Mouse (Mus musculus) large intestine, adult 2 months (tissue): Measurements from ENCODE around the gene Txnrd3. TPM values are rescaled to one million over a fixed set of nuclear protein-coding genes. Genes with fewer than 3 reads are reported as not detected.
A peak's percentile ranks its signal among the peaks of the same experiment; 100 is the strongest.

Experiments
- DNase-seq: peaks from one replicate; pipeline ENCODE4 v3.0.0-alpha.2; 2012; ENCODE audit warnings: low read depth, low spot score
- WGBS: fragments of 180-500 bp; shearing (Covaris S2); methylation state at CpG from one replicate; pipeline ENCODE4 v1.1.7; 2018; 5-methylcytosine and 5-hydroxymethylcytosine counted together
- polyA plus RNA-seq: library from polyadenylated mRNA; depleted of rRNA; stranded (reverse); fragments of >200 nt; gene quantifications from 2 replicates; pipeline ENCODE4 v1.2.3, GENCODE M21; 2012; rRNA removed

Gene Txnrd3
- polyA plus RNA-seq: 2.7 and 3.2 TPM in 2 replicates

DNA sequence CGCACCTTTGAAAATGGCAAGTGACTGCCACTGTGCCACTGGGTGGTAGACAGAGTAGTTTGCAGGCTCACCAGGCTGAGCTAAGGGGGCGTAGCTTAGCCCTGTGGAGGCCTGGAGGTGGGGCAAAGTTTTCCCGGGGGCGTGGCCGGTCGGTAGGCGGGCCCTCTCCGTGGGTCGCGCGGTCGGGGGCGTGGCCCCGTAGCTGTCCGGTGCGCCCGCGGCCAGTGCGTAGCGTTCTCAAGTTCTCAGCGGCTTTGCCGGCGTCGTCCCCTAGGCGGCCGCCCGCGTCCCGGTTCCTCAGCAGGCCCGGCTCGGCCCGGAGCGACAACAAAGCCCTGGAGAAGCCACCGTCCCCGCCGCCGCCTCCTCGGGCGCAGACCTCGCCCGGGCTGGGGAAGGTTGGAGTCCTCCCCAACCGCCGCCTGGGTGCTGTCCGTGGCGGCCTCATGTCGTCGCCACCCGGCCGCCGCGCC is at the start of gene Txnrd3:
Txnrd3 (plus strand) TSS at position 191 of the 473 bp plus-strand sequence.
- peak; percentile 53 for DNase-seq
- WGBS: under 1% methylated on average over 51 of the region's 51 CpGs

DNA sequence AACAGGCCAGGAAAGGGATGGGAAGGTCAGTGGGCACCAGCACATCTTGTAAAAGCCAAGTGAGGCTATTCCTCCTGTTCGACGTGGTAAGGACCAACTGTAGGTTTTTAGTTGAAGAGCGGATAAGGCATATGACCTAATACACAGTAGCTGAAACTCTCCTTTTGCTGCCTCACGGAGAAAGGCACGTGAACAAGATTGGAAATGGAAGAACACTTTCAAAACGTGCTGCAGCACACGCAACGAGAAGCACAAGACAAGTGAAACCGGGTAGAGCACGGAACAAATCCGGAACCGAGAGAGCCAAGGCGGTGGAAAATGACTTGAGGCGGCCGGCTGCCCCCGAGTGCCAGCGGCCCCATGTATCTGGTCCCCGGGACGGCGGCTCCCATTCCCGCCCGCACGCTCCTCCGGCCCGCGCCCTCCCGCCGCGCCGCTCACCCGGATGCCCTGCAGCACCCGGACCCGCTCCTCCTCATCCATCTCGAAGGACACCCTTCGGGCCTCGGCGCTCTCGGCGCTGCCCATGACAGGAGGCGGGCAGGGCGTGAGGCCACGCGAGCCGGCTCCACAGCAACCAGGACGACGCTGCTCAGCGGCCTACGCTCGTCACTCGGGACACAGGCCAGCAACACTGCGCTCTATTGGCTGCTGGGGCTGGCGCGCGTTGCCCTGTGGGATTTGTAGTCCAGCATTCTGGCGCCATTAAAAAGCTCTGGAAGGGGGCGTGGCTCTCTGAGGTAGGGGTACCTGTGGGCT is 48.6 kb upstream of the Txnrd3 start, which contains the start of gene Chchd6:
Chchd6 (minus strand) TSS at position 635 of the 759 bp plus-strand sequence.
- DNase-seq: peak; percentile 46
- WGBS: under 1% methylated on average over 56 of the region's 56 CpGs

DNA sequence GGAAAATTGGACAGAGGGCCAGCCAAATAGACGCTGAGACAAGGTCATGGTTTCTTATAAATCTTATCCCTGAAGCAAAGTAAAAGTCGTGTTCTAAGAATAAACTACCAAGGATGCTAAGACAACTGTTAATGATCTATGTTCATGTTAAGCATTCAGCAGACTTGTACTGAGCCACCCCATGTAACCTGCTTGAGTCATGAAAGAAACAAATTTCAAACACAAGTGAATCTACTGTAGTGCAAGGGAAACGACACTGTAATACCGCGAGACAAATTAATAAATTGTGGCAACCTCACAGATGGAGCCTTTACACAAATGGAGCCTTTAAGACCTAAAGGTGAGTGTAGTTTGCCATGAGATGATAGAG is 48.0 kb upstream of the Txnrd3 start:
- WGBS: 28% methylated on average over 5 of the region's 5 CpGs

DNA sequence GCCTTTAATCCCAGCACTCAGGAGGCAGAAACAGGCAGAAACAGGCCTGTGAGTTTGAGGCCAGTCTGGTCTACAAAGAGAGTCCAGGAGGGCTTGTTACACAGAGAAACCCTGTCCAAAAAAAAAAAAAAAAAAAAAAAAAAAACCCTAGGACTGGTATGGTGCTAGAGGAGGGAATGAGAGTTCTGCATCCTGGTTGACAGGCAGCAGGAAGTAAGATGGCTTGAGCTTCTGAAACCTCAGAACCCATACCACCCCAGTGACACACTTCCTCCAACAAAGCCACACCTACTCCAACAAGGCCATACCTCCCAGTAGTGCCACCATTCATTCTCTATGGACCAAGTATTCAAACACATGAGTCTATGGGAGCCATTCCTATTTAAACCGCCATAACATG is 47.3 kb upstream of the Txnrd3 start:
- no peak for DNase-seq
- WGBS: 95% methylated on average over 1 of the region's 1 CpGs

More for the DNA sequence above, 48.0 kb upstream of the Txnrd3 start:
- no peak for DNase-seq

DNA sequence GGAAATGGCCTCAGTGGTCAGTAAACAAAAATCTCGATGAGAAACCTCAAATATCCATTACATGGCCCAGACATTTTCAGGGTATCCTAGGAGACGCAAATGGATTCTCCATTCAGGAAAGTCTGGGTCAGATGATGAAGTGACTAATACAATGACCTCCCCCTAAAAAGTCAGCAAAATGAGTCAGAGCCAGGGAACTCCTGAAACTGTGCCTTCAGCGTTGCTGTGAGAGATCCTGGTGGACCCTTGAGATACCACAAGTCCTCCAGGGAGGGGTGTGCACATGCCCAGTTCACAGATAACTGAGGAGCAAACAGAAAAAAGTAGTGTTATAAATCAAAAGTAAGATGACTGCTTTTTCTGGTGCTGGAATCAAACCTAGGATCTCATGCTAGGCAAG is 37.7 kb upstream of the Txnrd3 start:
- DNase-seq: no peak
- WGBS: 57% methylated on average over 3 of the region's 3 CpGs

DNA sequence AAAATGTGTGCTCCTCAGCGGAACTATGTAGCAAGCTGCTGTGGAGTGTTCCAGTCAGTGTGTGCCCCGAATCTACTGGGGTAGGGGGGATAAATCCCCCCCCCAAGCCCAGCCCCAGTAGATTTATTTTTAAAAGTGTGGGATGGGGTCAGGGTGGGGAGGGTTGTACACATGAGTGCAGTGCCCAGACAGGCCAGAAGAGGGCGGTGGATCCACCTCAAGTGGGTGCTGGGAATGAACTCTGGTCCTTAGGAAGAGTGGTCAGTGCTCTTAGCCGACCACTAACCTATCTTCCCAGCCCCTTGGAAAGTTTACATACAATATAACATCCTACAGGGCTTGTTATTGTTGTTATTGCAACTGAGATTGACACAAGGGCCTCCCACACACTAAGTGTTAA is 35.8 kb upstream of the Txnrd3 start:
- DNase-seq: no peak
- 48% methylated on average over 4 of the region's 4 CpGs for WGBS

DNA sequence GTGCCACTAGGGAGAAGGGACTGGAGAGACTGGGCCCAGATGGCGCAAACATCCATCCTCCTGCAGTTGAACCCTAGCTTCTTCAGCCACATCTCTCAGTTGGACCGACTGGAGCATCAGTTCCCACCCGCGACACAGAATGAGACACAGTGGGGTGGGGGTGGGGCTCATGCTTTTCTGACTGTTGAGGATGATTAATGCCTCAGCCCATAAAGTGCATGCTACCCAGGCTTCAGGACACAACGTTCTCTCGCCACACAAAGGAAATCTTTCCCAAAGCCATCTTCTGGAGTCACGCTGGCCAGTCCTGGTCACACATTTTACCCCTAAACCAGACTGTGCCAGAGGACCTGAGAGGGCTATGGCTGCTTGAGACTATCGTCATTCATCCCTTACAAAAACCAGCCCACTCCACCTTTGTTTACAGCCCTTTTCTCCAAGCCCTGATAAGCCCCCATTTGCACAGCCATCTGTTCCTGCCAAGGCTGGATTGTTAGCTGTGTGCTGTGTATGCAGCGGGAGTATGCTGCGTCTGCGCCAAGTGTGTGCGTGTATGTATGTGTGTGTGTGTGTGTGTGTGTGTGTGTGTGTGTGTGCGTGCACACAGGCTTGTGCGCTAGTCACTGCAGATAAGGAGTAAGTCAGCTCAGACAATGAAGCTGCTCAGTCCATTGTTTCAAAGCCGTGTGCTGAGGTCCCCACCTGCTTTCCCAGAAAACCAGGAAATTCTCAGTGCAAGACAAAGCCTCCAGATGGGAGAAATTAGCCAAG is 30.3 kb upstream of the Txnrd3 start:
- WGBS: 33% methylated on average over 15 of the region's 15 CpGs
- no peak for DNase-seq

DNA sequence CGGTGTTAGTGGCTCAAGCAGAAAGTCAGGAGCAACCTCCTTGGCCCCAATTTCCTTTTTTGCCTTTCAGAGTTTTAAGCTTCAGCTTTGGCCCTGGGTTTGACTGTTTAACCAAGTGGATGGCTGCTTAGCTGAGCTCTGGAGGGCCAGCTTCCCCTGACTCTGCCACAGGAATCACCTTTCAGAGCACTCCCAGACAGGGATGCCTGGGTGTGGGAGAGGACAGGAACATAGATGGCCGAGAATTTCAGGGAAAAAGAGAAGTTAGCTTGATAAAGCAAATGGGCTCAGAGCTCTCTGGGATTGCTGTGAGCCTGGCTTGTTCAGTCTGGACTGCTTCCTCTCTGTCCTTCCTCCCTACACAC is 29.7 kb upstream of the Txnrd3 start:
- 14% methylated on average over 2 of the region's 2 CpGs for WGBS
- DNase-seq: no peak

DNA sequence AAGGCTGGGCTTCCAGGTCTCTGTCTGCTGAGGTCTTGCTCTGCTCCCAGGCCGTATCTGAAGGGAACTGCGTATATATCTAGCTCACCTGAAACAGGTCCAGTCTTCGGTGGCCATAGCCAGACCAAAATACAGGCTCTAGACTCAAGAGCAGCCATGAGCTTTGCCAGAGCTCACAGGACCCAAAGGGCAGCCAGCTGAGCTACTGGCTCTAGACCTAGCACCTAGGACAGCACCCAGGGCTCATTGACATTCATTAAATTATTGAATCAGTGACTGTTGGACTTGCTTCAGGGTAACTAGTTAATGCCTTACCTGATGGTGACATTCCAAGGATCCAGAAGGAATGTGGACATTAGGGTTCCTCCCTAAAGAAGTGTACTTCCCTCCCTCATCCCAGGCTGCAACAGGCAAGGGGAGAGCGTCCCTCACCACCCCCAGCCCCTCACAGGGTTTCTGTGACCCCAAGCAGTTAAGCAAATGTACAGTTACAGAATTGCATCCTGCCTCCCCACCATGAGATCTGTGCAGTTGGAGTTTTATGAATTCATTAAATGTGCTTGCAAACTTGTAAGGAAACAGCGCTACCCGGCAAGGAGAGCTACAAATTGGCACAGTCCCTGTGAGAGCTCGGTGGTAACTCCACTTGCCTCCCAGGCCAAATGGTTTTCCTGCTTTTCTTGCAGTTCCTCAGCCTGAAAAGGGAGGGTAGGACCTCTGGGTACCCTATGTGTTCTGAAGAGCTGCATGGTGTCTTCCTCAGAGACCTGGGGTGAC is 29.0 kb upstream of the Txnrd3 start:
- DNase-seq: no peak
- 75% methylated on average over 7 of the region's 7 CpGs for WGBS

DNA sequence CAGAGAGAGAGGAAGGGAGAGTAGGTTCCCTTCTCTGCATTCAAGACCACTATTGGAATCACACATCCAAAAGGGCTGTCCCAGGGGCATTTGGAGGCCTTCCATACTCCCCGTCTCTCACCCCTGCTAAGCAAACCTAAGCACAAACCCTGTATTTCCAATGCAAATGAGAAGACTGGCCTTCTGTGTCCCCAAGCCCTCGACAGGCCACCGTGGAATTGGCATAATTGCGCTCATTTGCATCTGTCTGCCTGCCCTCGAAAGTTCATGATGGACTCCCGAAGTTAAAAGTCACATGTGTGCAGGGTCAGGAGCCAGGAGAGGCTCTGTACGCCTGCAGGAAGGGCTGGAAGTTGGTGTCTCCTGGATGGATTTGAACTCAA is 28.4 kb upstream of the Txnrd3 start:
- no peak for DNase-seq
- 54% methylated on average over 7 of the region's 7 CpGs for WGBS

DNA sequence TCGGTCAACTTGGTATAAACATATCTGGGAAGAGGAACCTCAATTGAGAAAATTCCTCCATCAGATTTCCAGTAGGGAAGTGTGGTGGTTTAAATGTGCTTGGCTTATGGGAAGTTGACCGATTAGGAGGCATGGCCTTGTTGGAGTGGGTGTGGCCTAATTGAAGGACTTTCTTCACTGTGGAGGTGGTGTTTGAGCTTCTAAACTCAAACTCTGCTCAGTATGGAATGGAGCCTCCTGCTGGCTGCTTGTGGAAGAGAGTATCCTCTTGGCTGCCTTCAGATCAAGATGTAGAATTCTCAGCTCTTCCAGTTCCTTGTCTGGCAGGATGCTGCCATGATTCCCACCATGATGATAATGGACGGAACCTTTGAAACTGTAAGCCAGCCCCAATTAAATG is 21.1 kb upstream of the Txnrd3 start:
- WGBS: 71% methylated on average over 3 of the region's 3 CpGs
- no peak for DNase-seq

DNA sequence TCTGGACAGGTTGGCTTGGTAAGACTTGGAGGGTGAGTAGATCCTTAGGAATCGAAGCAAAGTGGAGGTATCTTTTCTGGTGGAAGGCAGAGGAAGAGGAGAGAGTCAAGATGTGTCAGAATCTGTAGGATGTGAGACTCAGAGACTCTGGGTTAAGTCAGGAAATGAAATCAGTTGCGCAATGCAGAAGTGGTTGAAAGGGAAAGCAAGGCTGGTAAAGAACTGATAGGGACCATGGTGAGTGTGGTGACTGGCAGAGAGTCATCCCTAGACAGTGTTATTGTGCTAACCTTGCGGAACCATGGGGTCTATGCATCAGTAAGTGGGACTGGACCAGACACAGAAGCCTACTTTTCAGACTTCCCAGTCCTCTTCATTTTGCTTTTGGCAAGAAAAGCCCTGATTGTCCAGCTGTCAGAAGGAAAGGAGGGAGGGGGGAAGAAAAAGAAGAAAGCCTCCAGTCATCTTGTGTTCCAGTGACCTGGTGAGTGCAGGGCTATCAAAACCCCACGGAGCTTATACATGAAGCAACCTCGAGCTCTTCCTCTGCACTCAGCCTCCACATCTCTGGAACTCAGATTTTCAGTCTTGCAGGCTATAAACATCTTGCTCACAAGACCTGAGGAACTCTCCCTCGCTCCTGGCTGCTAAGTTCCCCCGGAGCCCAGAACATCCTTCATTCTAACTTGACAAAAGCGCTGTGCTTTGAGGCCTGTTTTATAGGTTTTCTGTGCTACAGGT is 15.6 kb upstream of the Txnrd3 start:
- DNase-seq: no peak
- 48% methylated on average over 8 of the region's 8 CpGs for WGBS

DNA sequence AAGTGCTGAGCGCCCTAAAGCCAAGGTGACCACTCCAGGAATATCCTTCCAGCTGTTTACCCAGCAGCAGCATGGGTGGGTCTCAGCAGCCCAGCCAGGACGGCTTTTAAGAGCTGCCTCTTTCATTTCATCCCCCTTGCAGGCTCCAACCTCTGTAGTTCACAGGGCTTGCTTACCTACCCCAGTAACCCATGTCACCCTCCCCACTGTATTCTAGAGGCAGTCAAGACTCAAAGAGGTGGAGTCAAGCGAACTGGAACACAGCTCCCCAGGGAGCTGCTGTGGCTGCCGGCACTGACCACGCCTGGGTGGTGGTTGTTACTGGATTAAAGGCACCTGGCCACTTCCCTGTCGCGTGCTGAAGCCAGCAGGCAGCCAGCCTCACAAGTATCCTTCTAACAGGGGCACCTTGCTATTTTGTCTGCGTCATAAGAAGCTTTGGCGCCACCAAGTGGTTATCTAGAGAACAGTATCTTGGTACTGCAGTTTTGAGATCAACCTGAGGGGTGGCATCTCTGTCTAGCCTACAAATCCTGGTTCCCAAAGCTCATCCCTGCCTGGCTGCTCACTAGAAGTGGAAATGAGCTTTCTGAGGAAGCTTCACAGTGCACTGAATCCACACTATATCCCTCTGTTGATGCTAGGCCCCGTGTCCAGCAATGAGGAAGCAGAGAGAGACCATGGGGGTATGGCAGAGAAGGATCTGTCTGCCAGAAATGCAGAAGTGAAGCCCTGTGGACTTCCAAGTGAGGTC is 11.8 kb upstream of the Txnrd3 start:
- peak; percentile 53 for DNase-seq
- WGBS: 11% methylated on average over 10 of the region's 10 CpGs

DNA sequence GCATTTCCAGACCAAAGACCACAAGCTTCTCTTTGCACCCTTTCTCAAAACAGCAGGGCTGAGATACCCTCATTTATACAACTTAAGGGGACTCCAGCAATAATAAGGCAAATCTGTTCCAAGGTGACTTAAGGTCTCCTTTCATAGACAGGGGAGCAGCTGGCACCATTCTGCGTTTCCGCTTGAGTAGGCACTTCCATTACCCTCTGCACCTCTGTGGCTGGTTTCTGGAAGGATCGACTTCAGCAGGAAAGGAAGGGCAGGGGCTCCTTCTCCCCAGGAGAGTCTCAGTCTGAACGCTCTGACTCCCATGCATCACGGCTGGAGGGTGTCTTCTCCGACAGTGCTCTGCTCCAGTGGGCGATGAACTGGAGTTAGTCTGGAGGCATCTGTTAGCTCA is 10.7 kb upstream of the Txnrd3 start:
- 71% methylated on average over 7 of the region's 7 CpGs for WGBS
- DNase-seq: no peak

DNA sequence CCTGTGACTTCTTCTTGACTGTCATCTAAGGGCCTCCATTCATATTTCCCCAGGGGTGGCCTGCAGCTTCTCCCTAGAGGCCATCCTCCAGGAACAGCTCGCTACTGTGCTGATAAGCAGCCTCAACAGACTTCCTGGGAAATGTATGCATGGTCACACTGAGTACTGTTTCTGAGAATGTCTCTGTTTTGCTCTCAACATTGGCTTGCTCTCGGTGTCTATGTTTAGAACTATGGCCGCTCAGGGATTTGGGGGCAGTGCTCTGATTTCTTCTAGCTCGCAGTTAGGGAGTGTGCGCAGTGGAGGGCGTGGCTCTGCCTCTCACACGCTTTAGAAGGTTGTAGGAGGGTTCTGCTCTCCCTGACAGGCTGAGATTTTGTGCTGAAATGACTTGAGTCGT is 9.4 kb upstream of the Txnrd3 start:
- no peak for DNase-seq
- WGBS: 31% methylated on average over 8 of the region's 8 CpGs

DNA sequence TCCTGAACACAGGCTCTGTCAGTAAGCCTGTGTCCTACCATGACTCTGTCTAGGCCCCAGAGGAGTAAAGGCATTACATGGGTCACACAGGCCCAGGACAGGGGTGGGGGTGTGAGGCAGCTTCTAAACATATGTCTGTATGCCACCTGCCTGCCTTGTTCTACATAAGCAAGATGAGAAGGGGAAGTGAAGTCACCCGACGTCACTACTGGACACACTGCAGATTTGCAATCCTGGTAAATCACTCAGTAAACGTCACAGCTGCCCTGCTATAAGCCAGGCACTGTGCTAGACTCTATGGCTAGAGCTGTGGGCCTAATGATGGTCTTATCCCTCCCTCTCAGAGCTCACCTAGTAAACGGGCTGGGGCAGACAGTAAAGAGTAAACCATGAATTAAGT is 5.8 kb upstream of the Txnrd3 start:
- WGBS: 69% methylated on average over 4 of the region's 4 CpGs
- DNase-seq: no peak

DNA sequence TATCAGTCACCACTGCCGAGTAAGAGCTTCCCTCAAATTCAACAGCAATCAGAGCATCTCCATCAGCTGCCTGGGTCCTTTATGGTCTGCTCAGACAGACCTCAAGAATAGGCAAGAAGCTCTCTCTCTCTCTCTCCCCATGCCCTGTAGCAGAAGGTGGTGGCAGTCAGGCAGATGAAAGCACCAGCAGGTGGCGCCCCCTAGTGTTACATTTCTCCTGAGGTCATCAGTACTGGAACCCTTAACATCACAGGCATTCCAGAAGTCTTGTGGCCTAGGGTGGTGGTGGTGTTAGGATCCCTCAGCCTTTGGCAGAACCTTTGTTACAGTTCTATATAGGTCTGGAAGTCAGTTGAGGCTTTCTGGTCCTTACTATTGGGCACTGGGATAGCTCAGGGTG is 4.8 kb upstream of the Txnrd3 start:
- WGBS: 39% methylated on average over 2 of the region's 2 CpGs
- DNase-seq: no peak

DNA sequence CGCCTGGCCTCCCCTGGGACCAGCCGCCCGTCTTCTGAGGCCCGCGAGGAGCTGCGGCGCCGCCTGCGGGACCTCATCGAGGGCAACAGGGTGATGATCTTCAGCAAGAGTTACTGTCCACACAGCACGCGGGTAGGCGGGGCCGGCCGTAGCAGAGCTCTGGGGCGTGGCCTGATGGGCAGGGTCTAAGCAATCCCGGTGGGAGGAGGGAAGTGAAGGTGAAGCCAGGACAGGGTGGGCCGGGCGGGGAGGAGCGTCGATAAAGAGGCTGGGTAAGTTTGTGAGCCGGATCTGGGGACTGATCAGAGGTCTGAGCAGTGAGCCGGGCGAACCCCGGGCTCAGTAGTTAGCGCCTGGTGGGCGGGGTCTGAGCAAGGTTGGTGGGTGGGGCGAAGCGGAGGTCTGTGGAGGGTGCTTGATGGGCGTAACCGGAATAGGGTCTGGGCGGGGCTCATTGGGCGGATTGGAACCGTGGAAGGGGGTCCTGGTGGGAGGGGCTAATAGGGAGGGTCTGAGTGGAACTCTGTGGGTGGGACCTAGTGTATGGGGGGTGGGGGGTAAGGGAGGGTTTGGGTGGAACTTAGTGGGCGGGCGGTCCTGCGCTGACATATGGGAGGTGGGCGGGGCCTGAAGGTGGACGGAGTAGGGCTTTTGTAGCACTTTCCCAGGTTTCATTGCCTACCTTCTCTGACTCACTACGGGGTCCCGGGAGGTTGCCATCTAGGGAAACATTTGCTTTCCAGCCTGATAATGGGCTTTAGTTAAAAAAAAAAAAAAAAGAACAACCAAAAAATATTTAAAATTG is 685 bp downstream of the Txnrd3 start:
- peak; percentile 72 for DNase-seq
- under 1% methylated on average over 41 of the region's 41 CpGs for WGBS
